In genomic region chr3:57651231-57651864, GRCm38 (mm10) we compare ENCODE assay signal across 8 mouse cellular contexts. TPM values are rescaled to one million over a fixed set of nuclear protein-coding genes. Genes with fewer than 3 reads are reported as not detected.
DNase-seq lines count a peak whose midpoint lies in the region; ATAC-seq lines count a peak whose summit lies in the region.

TSS of gene Commd2 (minus strand) at chr3:57651715.

- H3K36me3 ChIP-seq in forebrain, embryonic 11.5 days (ENCODE audit: control insufficient read depth, insufficient read depth, low read length) = no peaks in the 10 kb centered on the region
- peaks cover 2% of the 10 kb centered on the region for H3K36me3 ChIP-seq in heart, embryonic 16.5 days (ENCODE audit: control insufficient read depth, insufficient read depth)
- peaks cover 8% of the 10 kb centered on the region for H3K36me3 ChIP-seq in liver, embryonic 15.5 days (replicated peaks)
- H3K36me3 ChIP-seq in neural tube, embryonic 12.5 days = peaks cover 8% of the 10 kb centered on the region

- no peaks in the 10 kb centered on the region for H3K9me3 ChIP-seq in forebrain, embryonic 11.5 days (ENCODE audit: control insufficient read depth, low read length)
- no peaks in the 10 kb centered on the region for H3K9me3 ChIP-seq in heart, embryonic 16.5 days (replicated peaks; ENCODE audit: control insufficient read depth, low read length)
- H3K9me3 ChIP-seq in liver, embryonic 15.5 days (replicated peaks) = no peaks in the 10 kb centered on the region
- no peaks in the 10 kb centered on the region for H3K9me3 ChIP-seq in neural tube, embryonic 12.5 days

- DNase-seq in CD8-positive naive resting alpha-beta T cell, adult 2 months (ENCODE audit: low read depth in 2 of 2, low spot score in 2 of 2) = peak; percentile 82 to 89
- peak; percentile 79 for DNase-seq in c-Kit-positive CD71-negative TER-119-negative erythroid progenitor cells, embryonic 14.5 days (ENCODE audit: low read depth)
- peak; percentile 93 for DNase-seq in forebrain, embryonic 11.5 days (ENCODE audit: low spot score)
- DNase-seq in kidney, postnatal 36 days = peak; percentile 84 to 93
- DNase-seq in telencephalon, adult 2 months (ENCODE audit: low read depth, low spot score) = peak; percentile 78

- peak; percentile 98 for ATAC-seq in forebrain, embryonic 11.5 days (replicated peaks; ENCODE audit: low FRiP score)
- ATAC-seq in heart, embryonic 16.5 days (replicated peaks; ENCODE audit: extremely low read depth, insufficient read depth, low FRiP score) = peak; percentile 94
- peak; percentile 93 for ATAC-seq in liver, embryonic 15.5 days (ENCODE audit: insufficient read depth)
- peak; percentile 99 for ATAC-seq in neural tube, embryonic 12.5 days (ENCODE audit: low FRiP score, low read depth)

- no peaks in the 10 kb centered on the region; the same call in 1 of the 2 replicates for H3K4me1 ChIP-seq in forebrain, embryonic 11.5 days (replicated peaks; ENCODE audit: control insufficient read depth, insufficient read depth, low read length)
- H3K4me1 ChIP-seq in heart, embryonic 16.5 days (ENCODE audit: control insufficient read depth, insufficient read depth, low read length) = peaks cover 4% of the 10 kb centered on the region; the same call in 1 of the 2 replicates
- peaks cover 5% of the 10 kb centered on the region; the same call in 1 of the 2 replicates for H3K4me1 ChIP-seq in liver, embryonic 15.5 days (replicated peaks)
- H3K4me1 ChIP-seq in neural tube, embryonic 12.5 days = peaks cover 6% of the 10 kb centered on the region

- H3K27me3 ChIP-seq in forebrain, embryonic 11.5 days (ENCODE audit: control insufficient read depth, insufficient read depth, low read length) = no peaks in the 10 kb centered on the region
- H3K27me3 ChIP-seq in heart, embryonic 16.5 days (ENCODE audit: control insufficient read depth, insufficient read depth, low read length) = no peaks in the 10 kb centered on the region
- no peaks in the 10 kb centered on the region for H3K27me3 ChIP-seq in liver, embryonic 15.5 days
- no peaks in the 10 kb centered on the region for H3K27me3 ChIP-seq in neural tube, embryonic 12.5 days (replicated peaks)

- peak within 1 kb of the TSS; percentile 73 for H3K27ac ChIP-seq in forebrain, embryonic 11.5 days (ENCODE audit: low read depth, low read length)
- peak within 1 kb of the TSS; percentile 87 for H3K27ac ChIP-seq in heart, embryonic 16.5 days (ENCODE audit: low read length)
- H3K27ac ChIP-seq in liver, embryonic 15.5 days (replicated peaks) = 0 out of 2 replicates have a peak within 1 kb of the TSS, but pooled peaks have one; percentile 38
- H3K27ac ChIP-seq in neural tube, embryonic 12.5 days = peak within 1 kb of the TSS; percentile 57; the same call in 1 of the 2 replicates

- H3K9ac ChIP-seq in forebrain, embryonic 11.5 days (ENCODE audit: low read length) = peak within 1 kb of the TSS; percentile 77
- H3K9ac ChIP-seq in heart, embryonic 16.5 days (ENCODE audit: low read length) = peak within 1 kb of the TSS; percentile 94
- peak within 1 kb of the TSS; percentile 76 for H3K9ac ChIP-seq in liver, embryonic 15.5 days
- H3K9ac ChIP-seq in neural tube, embryonic 12.5 days = peak within 1 kb of the TSS; percentile 76

- peak within 1 kb of the TSS; percentile 71 for H3K4me2 ChIP-seq in forebrain, embryonic 11.5 days (ENCODE audit: low read depth, low read length, severe bottlenecking)
- H3K4me2 ChIP-seq in heart, embryonic 16.5 days (ENCODE audit: low read depth, low read length) = peak within 1 kb of the TSS; percentile 91
- H3K4me2 ChIP-seq in liver, embryonic 15.5 days = peak within 1 kb of the TSS; percentile 71
- H3K4me2 ChIP-seq in neural tube, embryonic 12.5 days (replicated peaks) = peak within 1 kb of the TSS; percentile 80

- peak within 1 kb of the TSS; percentile 76 for H3K4me3 ChIP-seq in forebrain, embryonic 11.5 days (ENCODE audit: low read depth, low read length)
- peak within 1 kb of the TSS; percentile 71 for H3K4me3 ChIP-seq in heart, embryonic 16.5 days (ENCODE audit: low read length)
- H3K4me3 ChIP-seq in liver, embryonic 15.5 days (replicated peaks) = peak within 1 kb of the TSS; percentile 85
- H3K4me3 ChIP-seq in neural tube, embryonic 12.5 days = peak within 1 kb of the TSS; percentile 70

- under 1% methylated on average over 42 of the region's 42 CpGs for WGBS in forebrain, embryonic 11.5 days
- WGBS in heart, embryonic 16.5 days = under 1% methylated on average over 42 of the region's 42 CpGs
- WGBS in liver, embryonic 15.5 days (ENCODE audit: insufficient replicate concordance) = under 1% methylated on average over 42 of the region's 42 CpGs
- under 1% methylated on average over 42 of the region's 42 CpGs for WGBS in neural tube, embryonic 12.5 days

RNA-seq across cellular contexts. Expression of gene Commd2, which starts in this region (rescaled TPM):
- 80.8 and 95.4 TPM in 2 replicates for polyA plus RNA-seq in forebrain, embryonic 11.5 days (2014; fragmentation: Nextera tagmentation; extraction: Ambion mirVana)
- 47.1 and 54.3 TPM in 2 replicates for polyA plus RNA-seq in heart, embryonic 16.5 days (2015; fragmentation: Nextera tagmentation; extraction: Ambion mirVana)
- polyA plus RNA-seq in liver, embryonic 15.5 days (2015; fragmentation: Nextera tagmentation; extraction: Ambion mirVana) = 23.4 and 28.4 TPM in 2 replicates
- 88.7 and 96.0 TPM in 2 replicates for polyA plus RNA-seq in neural tube, embryonic 12.5 days (2016; fragmentation: Nextera tagmentation; extraction: Ambion mirVana)

Comparison
In these comparisons a context has a peak if more than half of its experiments do, and no peak if none do; other contexts are left out.
1. Peak in every context shown above with its lines: DNase-seq, ATAC-seq, H3K4me3 ChIP-seq and H3K27ac ChIP-seq.